Mouse (Mus musculus) hindbrain, embryonic 16.5 days (tissue): ENCODE results near the gene Hnf4a. TPM values are rescaled to one million over a fixed set of nuclear protein-coding genes. Genes with fewer than 3 reads are reported as not detected.

Source experiments
- ATAC-seq: fragments of 200-750 bp; cut with Nextera tagmentation; 2 replicates; pipeline ENCODE4 v1.8.0; 2017; ENCODE audit warnings: moderate TSS enrichment, moderate library complexity
- H3K27ac ChIP-seq: fragments of 300-500 bp; sonication (generic); 2 replicates; pipeline ENCODE4 v1.5.1; 2014; ENCODE audit warnings: low read depth, mild to moderate bottlenecking, control low read depth, low read length, moderate library complexity
- H3K27me3 ChIP-seq: fragments of 300-500 bp; sonication (generic); replicated peaks from 2 replicates; pipeline ENCODE4 v1.6.1; 2014; ENCODE audit warnings: low read length; ENCODE audit not compliant: control insufficient read depth, insufficient read depth
- H3K36me3 ChIP-seq: fragments of 300-500 bp; sonication (generic); 2 replicates; pipeline ENCODE4 v1.6.1; 2014; ENCODE audit warnings: mild to moderate bottlenecking, low read length, moderate library complexity, mixed read lengths; ENCODE audit not compliant: control insufficient read depth, insufficient read depth
- H3K4me1 ChIP-seq: fragments of 300-500 bp; sonication (generic); 2 replicates; pipeline ENCODE4 v1.6.1; 2014; ENCODE audit warnings: low read depth, low read length; ENCODE audit not compliant: control insufficient read depth, insufficient read depth
- H3K4me2 ChIP-seq: fragments of 300-500 bp; sonication (generic); 2 replicates; pipeline ENCODE4 v1.6.1; 2014; ENCODE audit warnings: mild to moderate bottlenecking, low read length, control low read depth, moderate library complexity
- H3K4me3 ChIP-seq: fragments of 300-500 bp; sonication (generic); 2 replicates; pipeline ENCODE4 v1.5.1; 2014; ENCODE audit warnings: mild to moderate bottlenecking, low read length, control low read depth, moderate library complexity
- H3K9ac ChIP-seq: fragments of 300-500 bp; sonication (generic); 2 replicates; pipeline ENCODE4 v1.6.1; 2014; ENCODE audit warnings: low read depth, mild to moderate bottlenecking, control low read depth, low read length, moderate library complexity
- H3K9me3 ChIP-seq: fragments of 300-500 bp; sonication (generic); 2 replicates; pipeline ENCODE4 v1.6.1; 2014; ENCODE audit warnings: mild to moderate bottlenecking, low read length, moderate library complexity; ENCODE audit not compliant: control insufficient read depth
- WGBS: fragments of 180-500 bp; shearing (Covaris S2); extraction: QIAGEN DNeasy Blood & Tissue Kit; methylation state at CpG from one replicate; pipeline ENCODE4 v1.1.7; 2014; 5-methylcytosine and 5-hydroxymethylcytosine counted together
- polyA plus RNA-seq: library from polyadenylated mRNA; unstranded; fragments of >200 nt; fragmentation: Nextera tagmentation; extraction: Ambion mirVana; gene quantifications from 2 replicates; pipeline ENCODE4 v1.2.1, GENCODE M21; 2015

Hnf4a gene
- polyA plus RNA-seq, 1 experiment from 2014 or later = not detected

GRCm38 (mm10) chr2:163601066-163601465 is 94.5 kb downstream of the Hnf4a start:
- Histone ChIP-seq H3K27ac (no peak overlapping the region), H3K4me3 (no peak overlapping the region), H3K9me3 (no peaks in the 10 kb centered on the region), H3K36me3 (no peaks in the 10 kb centered on the region), H3K4me2 (no peak overlapping the region), H3K4me1 (peaks cover 11% of the 10 kb centered on the region), H3K27me3 (no peaks in the 10 kb centered on the region), H3K9ac (no peak overlapping the region)
- WGBS = 89% methylated on average over 7 of the region's 7 CpGs
- no peak for ATAC-seq

- peak overlapping the region; percentile 84 for H3K4me3 ChIP-seq
- H3K4me1 ChIP-seq = peaks cover 11% of the 10 kb centered on the region
- H3K27ac ChIP-seq = peak overlapping the region; percentile 95; the same call in 1 of the 2 replicates
- 79% methylated on average over 7 of the region's 7 CpGs for WGBS
- peak overlapping the region; percentile 95 for H3K9ac ChIP-seq
- H3K9me3 ChIP-seq = no peaks in the 10 kb centered on the region
- H3K27me3 ChIP-seq = no peaks in the 10 kb centered on the region
- no peaks in the 10 kb centered on the region for H3K36me3 ChIP-seq
- no peak for ATAC-seq
- H3K4me2 ChIP-seq = peak overlapping the region; percentile 72
Measured at GRCm38 (mm10) chr2:163601712-163602100, 95.1 kb downstream of the Hnf4a start.

DNA sequence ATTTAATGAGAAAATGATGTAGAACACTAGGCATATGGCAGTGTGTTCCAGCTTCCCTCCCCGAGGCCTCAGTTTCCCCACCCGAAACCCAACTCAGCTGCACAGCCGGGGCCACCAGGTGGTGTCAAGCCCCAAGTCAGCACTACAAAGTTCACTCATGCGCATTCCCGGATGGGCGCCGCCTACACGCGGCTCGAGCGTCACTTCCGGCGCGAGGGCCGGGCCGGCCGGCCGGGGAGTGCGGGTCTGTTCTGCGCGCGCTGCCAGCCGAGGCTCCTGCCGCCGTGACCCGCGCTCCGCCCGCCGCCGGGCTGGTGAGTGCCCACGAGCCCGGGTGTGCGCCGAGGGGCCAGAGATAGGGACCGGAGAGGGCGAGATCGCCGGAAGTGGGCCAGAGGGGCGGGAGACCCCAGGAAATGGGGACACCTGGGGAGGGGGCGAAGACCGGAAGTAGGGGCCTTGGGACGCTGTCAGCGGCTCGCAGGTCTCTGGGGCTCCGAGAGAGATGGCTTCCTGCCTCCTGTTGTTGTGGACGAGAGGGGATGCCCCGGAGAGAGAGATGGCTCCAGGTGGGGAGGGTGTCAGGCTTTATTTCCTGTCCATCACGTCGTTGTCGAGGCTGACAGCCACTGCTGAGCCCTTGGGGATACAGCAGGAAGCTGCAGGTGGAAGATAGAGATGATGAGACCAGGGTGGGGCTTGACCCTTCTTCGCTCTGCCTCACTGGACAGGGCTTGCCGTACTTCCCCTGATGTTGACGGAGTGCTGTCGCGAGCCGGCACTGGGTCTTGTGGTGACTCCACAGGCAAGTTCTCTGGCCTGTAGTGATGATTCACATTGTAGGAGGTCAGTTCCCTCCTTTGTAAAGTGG is 95.7 kb downstream of the Hnf4a start, which contains the start of gene Ttpal:
TSS of gene Ttpal (plus strand) at position 214 of the 871 bp plus-strand sequence.
- Histone ChIP-seq H3K27ac (peak within 1 kb of the TSS; percentile 95), H3K9ac (peak within 1 kb of the TSS; percentile 95), H3K4me3 (peak within 1 kb of the TSS; percentile 84), H3K4me1 (peaks cover 11% of the 10 kb centered on the region), H3K4me2 (peak within 1 kb of the TSS; percentile 72), H3K27me3 (no peaks in the 10 kb centered on the region), H3K9me3 (no peaks in the 10 kb centered on the region), H3K36me3 (no peaks in the 10 kb centered on the region)
- peak; percentile 97 for ATAC-seq
- WGBS = under 1% methylated on average over 57 of the region's 57 CpGs

DNA sequence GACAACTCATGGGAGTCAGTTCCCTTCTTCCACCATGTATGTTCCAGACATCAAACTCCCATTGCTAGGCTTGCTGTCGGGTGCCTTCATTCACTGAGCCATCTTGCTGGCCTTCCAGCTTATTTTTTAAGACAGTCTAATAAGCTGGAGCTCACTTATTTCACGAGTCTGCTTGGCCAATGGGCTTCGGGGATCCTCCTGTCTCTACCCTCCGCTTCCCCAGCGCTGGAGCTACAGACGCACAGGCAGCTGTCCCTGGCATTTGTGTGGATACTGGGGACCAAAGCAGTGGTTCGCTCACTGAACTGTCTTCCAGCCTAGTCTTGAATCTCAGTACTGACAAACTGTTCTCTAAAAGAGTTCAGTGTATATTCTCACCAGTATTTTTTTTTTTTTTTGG is 99.6 kb downstream of the Hnf4a start:
- Histone ChIP-seq H3K4me2 (no peak overlapping the region), H3K4me1 (peaks cover 11% of the 10 kb centered on the region), H3K9ac (no peak overlapping the region), H3K4me3 (no peak overlapping the region), H3K27me3 (no peaks in the 10 kb centered on the region), H3K36me3 (peaks cover 8% of the 10 kb centered on the region), H3K27ac (no peak overlapping the region), H3K9me3 (no peaks in the 10 kb centered on the region)
- 90% methylated on average over 7 of the region's 7 CpGs for WGBS
- no peak for ATAC-seq

GRCm38 (mm10) chr2:163608008-163608407 is 101.4 kb downstream of the Hnf4a start:
- ATAC-seq = no peak
- Histone ChIP-seq H3K4me2 (no peak overlapping the region), H3K4me3 (no peak overlapping the region), H3K27me3 (no peaks in the 10 kb centered on the region), H3K9ac (no peak overlapping the region), H3K9me3 (no peaks in the 10 kb centered on the region), H3K4me1 (peaks cover 6% of the 10 kb centered on the region), H3K27ac (no peak overlapping the region), H3K36me3 (peaks cover 16% of the 10 kb centered on the region)
- 94% methylated on average over 7 of the region's 7 CpGs for WGBS

- Histone ChIP-seq H3K9ac (no peak overlapping the region), H3K36me3 (peaks cover 21% of the 10 kb centered on the region), H3K9me3 (no peaks in the 10 kb centered on the region), H3K27ac (no peak overlapping the region), H3K4me1 (no peaks in the 10 kb centered on the region), H3K4me2 (no peak overlapping the region), H3K4me3 (no peak overlapping the region), H3K27me3 (no peaks in the 10 kb centered on the region)
- WGBS = 89% methylated on average over 12 of the region's 12 CpGs
- no peak for ATAC-seq
Measured at GRCm38 (mm10) chr2:163609281-163609975, 102.8 kb downstream of the Hnf4a start.

- Histone ChIP-seq H3K27me3 (no peaks in the 10 kb centered on the region), H3K27ac (no peak overlapping the region), H3K9ac (no peak overlapping the region), H3K4me3 (no peak overlapping the region), H3K4me1 (no peaks in the 10 kb centered on the region), H3K9me3 (no peaks in the 10 kb centered on the region), H3K4me2 (no peak overlapping the region), H3K36me3 (peaks cover 28% of the 10 kb centered on the region)
- no peak for ATAC-seq
- 87% methylated on average over 9 of the region's 9 CpGs for WGBS
Measured at GRCm38 (mm10) chr2:163611176-163611575, 104.6 kb downstream of the Hnf4a start.

- Histone ChIP-seq H3K36me3 (peaks cover 26% of the 10 kb centered on the region), H3K9me3 (no peaks in the 10 kb centered on the region)
- 92% methylated on average over 5 of the region's 5 CpGs for WGBS
Measured at GRCm38 (mm10) chr2:163613206-163613605, 106.6 kb downstream of the Hnf4a start.

DNA sequence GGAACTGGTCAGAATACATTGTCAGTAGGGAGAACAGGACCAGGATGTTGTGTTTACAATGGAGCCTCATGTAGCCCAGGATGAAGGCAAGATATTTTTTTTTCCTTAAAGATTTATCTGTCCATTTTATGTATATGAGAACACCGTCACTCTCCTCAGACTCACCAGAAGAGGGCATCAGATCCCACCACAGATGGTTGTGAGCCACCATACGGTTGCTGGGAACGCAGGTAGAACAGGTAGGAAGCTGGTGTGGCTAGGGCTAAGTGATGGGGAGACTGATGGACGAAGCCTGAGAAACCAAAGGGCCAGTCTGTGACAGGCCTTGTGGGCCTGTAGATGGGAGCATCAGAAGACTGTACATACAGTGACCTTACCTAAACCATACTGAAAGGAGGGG is 107.4 kb downstream of the Hnf4a start:
- no peaks in the 10 kb centered on the region for H3K27me3 ChIP-seq
- ATAC-seq = no peak
- no peak overlapping the region for H3K4me3 ChIP-seq
- no peak overlapping the region for H3K9ac ChIP-seq
- 93% methylated on average over 4 of the region's 4 CpGs for WGBS
- no peak overlapping the region for H3K4me2 ChIP-seq
- no peak overlapping the region for H3K27ac ChIP-seq
- peaks cover 29% of the 10 kb centered on the region for H3K36me3 ChIP-seq
- no peaks in the 10 kb centered on the region for H3K9me3 ChIP-seq
- H3K4me1 ChIP-seq = no peaks in the 10 kb centered on the region

More at GRCm38 (mm10) chr2:163613206-163613605, 106.6 kb downstream of the Hnf4a start:
- Histone ChIP-seq H3K27me3 (no peaks in the 10 kb centered on the region), H3K27ac (no peak overlapping the region), H3K4me2 (no peak overlapping the region), H3K4me3 (no peak overlapping the region), H3K9ac (no peak overlapping the region), H3K4me1 (no peaks in the 10 kb centered on the region)
- ATAC-seq = no peak
